Mouse (Mus musculus) kidney, postnatal 25 days (tissue): ENCODE measurements around the gene Card10.
A peak's percentile ranks its signal among the peaks of the same experiment; 100 is the strongest.
"Not testable (repeated sequence)": the region's sequence is repeated elsewhere in the genome, so short reads cannot be mapped to it uniquely, and the experiment has no call there.

Experiments
- DNase-seq, 2 experiments: peaks; one replicate each; pipeline ENCODE4 v3.0.0; 2021; ENCODE audit warnings: mixed read lengths in 2 of 2

Card10 gene

DNA sequence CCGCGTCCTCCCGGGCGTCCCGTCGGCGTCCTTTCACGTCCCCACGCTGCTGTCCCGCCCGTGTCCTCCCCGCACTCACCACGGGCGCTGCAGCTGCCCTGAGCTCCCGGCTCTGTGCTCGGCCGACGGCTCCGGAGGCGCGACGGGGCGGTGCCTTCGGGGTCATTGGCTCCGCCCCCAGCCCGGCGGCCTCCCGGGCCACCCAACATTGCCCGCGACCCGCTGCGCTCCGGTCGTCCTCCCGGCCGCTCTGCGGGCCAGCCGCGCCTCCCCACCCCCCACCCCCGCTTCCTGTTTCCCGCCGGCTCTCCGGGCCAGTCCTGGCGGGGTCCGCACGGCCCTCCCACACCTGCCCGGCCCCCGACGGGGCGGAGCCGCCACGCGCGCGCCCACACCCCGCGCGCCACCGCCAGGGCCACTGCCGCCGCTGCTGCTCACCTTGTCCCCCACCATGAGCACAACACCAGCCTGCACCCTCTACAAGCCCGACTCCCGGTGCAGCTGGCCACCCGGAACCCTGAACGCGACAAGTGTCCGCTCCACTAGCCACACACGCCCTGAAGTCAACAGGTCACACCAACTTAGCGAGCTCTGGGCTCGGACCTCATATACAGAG lies at the start of gene Card10:
Gene Card10 (minus strand): TSS at position 267 of the 616 bp plus-strand sequence.
- DNase-seq: peak; percentile 79 to 91

DNA sequence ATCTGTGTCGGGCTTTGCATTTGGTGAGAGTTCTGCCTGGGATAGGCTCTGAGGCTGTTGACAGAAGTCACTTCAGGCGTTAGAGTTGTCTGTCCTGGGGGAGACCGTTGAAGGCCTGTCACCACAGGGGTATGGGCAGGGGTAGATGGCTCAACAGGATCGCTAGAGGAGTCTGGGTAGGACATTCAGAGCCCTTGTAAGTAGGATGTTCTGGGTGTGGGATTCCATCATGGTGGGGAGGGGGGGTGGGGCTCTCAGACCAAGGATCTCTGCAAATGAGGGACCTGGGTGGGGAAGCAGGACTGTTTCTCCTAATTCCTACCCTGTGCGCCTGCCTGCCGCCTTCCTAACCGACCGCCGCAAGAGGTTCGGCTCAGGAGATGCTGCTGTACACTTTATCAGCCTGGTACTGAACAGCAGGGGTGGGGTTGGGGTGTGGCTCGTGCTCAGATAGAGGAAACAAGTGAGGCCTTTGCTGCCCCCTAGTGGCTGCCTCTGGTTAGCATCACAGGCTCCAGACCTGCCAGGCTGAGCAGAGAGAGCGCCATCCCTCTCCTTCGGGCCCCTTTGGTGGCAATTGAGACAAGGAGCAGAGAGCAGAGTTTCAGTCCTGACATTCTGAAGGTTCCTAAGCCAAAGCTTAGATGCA lies 48.8 kb upstream of the Card10 start:
- DNase-seq: peak; percentile 93 to 97

DNA sequence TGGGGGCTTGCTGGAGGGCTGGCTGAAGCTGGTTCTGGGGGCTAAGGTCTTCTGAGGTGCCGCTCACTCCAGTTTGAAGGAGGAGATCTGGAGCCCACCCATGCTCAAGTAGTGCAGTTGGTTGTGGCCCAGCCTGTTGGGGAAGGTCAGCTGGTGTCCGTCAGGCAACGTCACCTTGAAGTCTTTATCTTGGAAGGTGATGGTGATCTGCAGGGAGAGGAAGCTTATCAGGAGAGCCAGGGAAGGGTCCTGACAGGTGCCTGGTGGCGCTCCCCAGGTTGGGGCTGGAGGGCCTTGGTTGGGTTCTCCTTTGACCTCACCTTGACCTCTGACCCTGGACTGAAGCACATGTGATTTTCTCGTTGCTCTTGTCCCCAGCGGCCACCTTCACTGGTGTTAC lies 48.1 kb upstream of the Card10 start:
- peak in 1 of 2 experiments; percentile 44 for DNase-seq

DNA sequence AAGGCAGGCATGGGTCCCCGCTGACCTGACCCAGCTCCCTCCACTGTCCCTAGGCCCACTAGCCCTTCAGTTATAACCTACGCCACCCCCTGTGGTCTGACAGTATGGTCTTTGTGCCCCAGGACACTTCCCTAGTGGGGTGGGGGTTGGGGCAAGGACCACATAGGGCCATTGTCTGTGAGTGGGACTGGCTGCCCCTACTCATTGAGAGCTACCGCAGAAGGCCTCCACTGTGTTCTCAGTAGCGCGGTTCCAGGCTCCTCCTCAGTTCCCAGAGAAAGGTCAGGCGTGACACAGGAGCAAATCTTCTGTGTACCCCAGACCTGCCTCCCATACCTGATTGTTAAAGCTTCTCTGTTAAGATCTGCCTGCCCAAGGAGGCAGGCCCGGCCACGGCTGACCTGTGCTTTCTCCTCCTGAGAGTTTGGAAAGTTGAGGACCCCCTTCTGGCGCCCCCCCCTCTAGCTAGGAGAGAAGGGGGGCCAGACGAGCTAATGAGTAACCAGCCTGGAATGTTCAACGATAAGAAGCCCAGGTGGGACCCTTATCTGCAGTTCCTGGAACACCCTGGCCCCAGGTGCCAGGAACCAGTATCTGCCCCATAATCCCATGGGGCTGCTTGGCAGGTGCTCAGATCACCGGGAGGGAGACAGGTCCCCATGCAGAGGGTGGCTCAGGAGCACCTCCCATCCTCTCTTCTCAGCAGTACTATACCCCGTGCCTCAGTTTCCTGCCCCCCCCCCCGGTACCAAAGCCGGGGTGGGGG lies 47.4 kb upstream of the Card10 start:
- peak in 1 of 2 experiments; percentile 63 for DNase-seq

DNA sequence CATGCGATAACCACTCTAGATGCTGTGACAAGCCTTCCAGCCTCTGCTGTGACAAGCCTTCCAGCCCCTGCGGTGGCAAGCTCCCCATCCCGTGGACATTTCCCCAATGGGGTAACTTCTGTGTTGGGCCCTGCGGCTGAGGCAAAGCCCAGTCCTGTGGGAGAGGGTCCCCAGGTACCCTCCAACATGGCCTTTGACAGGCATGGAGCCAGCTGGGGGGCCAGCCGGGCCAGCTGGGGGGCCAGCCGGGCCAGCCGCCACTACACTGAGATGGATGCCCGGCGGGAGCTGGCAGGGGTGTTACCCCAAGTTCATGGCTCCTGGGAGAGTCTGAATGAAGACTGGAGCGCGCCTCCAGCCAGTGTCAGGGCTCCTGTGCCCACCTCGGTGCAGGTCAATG lies 46.6 kb upstream of the Card10 start:
- DNase-seq: no peak

DNA sequence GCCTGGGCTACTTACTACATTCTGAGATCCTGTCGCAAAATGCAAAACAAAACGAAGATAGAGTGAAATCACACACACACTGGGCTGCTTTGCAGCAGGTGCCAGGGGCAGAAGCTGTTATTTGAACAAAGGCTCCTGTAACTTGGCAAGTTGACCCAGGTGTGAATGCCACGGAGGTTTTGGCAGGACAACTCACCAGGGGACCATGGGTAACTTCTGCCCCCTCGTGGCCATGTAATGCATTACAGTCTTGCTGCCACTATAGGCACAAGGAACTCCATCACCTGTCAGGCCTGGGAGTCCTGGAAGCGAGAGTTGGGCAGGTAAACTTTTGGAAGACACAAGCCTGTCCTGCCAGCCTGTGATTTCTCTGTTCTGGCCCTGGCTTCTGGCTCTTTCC lies 45.6 kb upstream of the Card10 start:
- DNase-seq: peak; percentile 91 to 96

DNA sequence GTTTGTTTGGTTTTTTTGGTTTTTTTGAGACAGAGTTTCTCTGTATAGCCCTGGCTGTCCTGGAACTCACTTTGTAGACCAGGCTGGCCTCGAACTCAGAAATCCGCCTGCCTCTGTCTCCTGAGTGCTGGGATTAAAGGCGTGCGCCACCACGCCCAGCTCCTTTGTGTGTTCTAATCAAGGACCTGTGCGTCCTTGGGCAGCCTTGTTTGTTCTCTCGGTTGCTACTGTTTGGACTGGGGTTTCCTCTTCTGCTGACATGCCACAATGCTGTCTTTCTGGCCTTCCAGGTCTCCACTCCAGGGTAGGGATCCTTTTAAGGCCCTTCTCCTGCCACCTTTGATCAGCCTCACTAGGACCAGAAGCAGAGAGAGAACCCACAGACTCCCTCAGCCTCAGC lies 44.0 kb upstream of the Card10 start:
- DNase-seq: not testable (repeated sequence)

DNA sequence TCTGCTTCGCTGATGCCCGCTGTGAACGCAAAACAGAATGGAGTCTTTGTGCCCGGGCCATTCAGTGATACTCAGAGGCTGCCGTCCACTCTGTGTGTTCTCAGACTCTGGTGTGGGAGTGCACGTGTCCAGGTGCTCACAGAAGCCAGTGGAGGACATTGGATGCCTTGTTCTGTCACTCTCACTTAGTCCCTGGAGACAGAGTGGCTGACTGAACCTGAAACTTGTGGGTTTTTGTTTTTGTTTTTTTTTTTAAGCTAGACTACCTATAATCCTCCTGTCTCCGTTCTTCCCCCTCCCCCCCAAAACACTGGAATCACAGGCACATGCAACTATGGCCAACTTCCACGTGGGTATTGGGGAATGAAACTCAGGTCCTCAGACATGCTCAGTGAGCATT lies 43.5 kb upstream of the Card10 start:
- no peak for DNase-seq

DNA sequence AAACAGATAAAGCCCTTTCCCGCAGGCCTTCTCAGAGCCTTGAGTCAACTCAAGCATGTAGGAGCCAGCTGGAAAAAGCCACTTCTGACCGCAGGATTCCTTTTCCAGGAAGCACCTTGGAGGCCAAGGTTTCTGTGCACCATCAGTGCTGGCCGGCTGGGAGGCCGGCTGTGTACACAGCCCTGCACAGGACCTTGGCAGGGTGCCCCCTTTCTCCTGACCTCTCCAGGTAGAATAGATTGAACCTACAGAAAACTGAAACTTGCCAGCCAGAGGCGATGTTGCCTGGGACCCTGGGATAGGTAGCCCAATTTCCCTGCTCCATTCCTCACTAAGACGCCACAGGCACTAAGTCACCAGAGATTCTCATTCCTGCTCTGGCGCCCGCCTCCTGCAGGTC lies 43.0 kb upstream of the Card10 start:
- DNase-seq: peak; percentile 65 to 80

DNA sequence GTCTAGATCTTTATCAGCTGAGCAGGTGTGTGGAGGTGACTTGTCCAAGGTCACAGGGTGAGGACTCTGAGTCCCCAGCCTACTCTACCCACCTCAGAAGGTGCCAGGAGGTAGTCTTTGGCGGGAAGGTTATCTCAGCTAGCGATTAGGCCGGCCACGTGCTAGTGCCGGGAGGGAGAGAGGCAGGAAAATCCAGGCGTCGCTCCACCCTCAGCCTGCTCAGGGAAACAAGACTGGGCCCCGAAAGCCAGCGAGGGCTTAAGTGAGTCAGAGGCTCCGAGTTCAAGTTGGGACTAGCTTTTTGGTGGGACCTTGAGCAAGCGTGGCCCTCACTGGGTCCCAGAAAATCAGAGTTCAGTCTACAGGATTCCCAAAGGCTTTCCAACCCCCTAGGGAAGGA lies 42.5 kb upstream of the Card10 start:
- DNase-seq: peak; percentile 53 to 81

DNA sequence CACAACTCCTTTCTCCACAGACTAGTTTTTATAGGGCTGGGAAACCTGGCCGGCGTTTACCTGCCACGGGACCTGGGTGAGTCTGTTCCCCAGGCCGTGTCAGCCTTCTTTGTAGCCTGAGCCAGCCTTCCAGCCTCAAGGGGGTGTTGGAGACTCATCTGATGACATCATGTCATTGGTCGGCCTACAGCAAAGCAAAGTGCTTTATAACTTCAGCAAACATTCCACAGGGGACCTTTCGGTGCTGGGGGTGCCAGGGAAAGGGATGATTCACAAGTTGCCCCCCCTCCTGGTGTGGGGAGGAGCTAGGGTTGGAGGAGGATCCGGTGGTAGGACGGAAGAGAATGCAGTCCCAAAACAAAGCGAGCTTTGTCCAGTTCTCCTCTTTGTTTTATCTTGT lies 41.9 kb upstream of the Card10 start:
- peak; percentile 77 to 87 for DNase-seq

DNA sequence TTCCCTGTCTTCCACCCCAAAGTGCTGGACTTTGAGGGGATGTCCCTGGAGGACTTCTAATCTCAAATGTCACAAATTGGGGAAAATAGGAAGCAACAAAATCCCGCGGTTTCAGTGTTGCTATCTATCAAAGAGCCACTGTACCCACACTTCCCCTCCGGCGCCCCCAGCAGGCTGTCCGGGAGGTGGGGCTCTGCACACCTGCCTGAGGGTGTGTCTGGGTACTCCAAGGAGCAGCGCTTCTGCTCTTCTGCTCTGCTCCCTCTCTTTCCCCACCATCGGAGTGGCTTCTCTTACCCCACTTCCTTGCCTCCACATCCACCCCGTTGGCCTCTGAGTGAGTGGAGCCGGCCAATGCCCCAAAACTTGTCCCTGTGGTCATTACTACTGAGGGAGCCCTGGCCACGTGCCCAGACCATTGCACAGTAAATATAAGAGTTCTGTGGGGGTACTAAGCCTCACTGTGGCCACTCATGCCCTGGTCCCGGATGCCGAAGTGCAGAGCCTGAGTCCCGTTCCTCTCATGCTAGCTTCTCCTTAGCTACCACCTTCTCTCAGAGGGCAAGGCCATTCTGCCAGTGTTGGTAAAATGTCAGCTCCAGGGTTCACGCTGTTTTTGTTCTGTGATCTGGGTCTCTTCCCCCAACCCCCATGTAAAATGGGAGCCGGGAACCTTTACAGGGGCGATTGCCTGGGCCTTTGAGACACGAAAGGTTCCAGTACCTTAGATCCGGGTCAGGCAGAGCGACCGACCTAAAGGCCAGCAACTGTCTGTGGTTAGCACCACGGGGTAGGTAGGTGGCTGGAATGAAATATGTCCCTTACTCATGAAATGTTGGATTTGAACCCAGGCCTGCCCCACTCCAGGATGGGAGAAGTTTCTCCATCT lies 41.0 kb upstream of the Card10 start:
- peak; percentile 52 to 61 for DNase-seq

DNA sequence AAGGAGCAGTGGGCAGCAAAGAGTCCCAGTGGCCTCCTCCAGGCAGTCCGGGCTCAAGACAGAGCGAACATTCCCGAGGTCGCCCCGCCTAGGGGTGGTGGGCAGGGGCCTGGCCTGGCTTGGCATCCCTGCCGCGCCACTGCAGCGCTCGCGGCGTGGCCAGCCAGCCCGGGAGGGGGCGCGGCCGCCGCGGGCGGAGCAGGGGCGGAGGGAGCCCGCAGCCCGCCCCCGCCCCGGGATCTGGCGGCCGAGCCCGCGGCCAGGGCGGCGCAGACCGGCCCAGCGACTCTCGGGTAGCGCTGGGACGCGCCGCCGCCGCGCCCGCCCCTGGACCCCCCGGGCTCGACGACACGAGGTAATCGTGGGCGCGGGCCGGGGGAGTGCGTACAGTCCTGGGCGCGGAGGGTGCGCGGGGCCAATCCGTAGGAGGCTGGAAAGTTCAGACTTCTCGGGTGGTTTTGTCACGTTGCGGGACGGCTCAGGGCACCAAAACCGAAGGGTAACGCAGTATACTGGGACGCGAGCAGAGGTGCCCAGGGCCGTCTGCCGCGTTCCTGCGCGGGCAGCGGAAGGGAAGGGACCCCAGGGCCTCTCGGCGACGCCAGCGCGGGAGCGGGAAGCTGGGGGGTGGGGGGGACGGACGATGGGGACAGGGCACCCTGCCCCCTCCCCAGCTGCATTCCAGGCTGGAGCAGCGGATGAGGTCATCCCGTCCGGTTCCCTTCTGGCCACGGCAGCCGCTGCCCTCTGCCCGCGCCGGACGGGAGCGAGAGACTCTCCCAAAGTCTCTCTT lies 39.7 kb upstream of the Card10 start, which contains the start of gene Cdc42ep1:
Gene Cdc42ep1 (plus strand): TSS at position 254 of the 793 bp plus-strand sequence.
- DNase-seq: peak; percentile 71 to 88

DNA sequence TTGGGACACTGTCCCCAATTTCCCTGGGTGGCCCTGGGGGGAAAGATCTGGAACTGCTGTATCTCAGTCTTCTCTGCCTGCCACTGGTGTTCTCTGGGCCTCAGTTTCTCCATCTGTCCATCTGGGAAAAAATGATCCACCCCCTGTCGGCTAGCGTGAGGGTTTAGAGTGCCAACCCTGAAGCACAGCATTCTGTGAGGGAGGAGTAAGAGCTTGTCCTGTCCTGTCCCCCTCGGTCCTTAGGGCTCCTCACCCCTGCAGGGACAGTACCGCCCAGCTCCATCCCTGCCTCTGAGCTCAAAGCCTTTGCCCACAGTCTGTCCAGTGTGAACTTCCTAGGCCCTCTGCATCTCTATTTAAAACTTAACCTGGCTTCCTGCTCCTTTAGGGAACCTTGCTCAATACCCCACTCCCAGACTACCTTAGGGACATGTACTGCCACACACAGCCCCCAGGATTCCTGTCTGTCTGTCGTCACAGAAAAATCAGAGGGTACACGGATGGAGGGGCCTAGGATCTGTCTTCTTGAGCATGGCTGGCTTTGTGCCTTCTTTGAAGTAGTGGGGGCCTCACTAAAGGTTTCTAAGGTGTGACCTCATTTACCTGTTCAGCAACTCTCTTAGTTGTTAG lies 38.4 kb upstream of the Card10 start:
- DNase-seq: no peak

DNA sequence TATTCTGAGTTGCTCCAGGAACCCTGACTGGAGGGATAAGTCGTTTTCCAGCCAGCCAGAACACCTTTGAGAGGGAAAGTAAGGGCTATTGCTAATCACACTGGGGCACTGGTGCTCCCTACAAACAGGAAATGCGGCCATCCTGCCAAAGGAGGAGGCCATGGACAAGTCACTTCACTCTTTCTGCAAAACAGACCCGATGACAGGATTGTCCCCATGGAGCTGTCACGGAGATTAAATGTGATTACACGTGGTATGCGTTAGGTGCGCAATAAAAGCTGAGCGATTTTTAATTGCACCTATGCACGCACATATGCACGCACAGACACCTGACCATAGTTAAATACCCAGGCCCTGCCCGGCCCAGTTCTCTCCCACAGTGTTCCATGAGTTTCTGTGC lies 37.9 kb upstream of the Card10 start:
- DNase-seq: peak in 1 of 2 experiments; percentile 42

DNA sequence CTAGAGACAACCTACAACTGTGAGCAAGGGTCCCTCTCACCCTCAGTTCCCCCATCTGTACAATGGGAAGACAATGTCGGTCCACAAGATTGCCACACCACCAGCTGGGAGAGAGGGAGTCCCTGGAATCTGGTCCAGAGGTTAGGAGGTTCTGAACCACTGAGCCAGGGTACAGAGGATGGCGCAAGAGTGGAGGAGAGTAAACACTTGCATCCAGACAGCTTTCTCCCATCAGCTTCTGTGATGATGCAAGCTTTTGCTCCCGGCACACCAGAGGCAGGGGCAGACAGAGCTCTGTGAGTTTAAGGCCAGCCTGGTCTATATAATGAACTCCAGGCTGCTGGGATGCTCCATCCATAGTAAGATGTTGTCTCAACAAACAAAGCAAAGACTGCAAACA lies 37.4 kb upstream of the Card10 start:
- peak in 1 of 2 experiments; percentile 61 for DNase-seq

DNA sequence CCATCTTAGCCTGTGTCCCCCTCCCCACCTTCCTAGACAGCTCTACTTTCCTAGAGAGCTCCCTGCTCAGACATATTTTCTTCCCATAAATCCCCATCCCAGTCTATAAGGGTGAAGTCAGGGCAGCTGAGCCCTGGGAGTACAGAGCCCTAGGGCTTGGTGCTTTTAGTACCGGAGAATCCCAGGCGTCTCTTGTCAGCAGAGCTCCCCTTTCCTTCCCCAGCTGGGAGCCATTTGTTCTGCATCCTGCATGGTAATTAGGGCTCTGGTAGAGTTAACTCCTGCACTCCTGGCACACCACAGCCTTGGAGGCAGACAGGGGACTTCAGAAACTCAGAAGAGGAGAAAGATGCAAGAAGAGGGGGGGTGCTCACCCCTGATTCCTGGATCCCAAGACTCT lies 36.9 kb upstream of the Card10 start:
- no peak for DNase-seq

DNA sequence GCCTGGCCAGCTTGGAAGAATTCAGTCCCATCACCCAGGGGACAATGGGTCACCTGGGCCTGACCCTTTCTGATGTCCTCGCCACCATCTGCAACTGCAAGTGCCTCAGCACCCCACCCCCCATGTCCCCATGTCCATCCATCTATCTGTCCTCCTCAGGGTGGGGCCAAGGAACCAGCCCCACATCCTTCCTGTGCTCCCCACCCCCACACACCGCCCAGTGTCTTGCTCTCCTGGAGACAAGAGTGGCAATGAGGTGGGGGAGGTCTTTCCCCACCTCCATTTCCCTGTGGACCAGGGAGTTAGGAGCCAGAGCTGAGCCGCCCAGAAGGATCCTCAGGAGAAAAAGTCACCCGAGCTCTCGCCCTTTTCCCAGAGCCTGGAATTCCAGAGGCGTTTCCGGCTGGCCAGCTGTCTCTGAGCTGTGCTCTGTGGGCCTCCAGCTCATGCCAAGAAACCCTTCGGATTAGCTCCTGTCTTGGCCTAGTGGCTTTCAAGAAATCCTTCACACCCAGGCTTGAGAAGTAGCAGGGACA lies 33.3 kb upstream of the Card10 start:
- DNase-seq: peak; percentile 87 to 95

DNA sequence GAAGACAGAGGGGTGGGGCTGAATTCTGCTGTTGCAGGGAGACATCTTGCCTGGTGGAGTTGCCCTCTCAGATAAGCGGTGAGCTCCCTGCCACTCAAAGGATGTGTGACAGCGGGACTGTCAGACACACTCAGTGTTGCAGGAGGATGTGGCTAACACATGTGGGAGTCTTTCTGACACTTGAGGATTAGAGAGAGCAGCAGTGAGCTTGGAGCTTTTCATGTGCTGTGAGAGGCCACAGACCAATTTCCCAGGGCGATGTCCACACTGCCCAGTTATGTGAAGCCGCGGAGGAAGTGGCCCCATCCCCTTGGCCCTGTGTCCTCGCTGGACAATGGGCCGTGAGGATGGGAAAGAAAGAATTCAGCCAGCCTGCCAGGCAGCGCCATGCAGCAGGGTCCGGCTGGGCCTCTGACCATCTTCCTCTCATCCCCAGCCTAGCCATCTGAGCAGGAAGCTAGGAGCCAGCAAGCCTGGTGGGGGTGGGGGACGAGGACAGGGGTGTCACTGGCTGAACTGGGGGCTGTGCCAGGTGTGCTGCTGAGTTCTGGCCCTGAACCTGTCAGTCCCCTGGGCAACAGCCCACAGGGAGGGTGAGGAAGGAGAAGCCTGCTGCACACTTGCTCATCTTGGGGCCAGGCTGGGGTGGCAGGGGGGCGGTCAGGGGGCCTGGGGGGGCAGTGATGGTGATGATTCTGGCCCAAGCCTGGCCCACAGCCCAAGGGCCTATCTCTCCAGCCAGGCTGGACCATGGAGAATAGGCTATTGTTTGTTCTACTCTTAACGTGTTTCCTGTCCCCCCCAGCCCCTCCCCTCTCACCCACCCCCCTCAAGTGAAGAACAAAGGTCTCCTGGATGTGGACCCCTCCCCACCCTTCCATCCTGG lies 32.6 kb upstream of the Card10 start:
- DNase-seq: peak; percentile 73 to 90
